Mouse (Mus musculus): ENCODE data around the gene Plpp7. TPM values are rescaled to one million over a fixed set of nuclear protein-coding genes. Genes with fewer than 3 reads are reported as not detected.

Gene Plpp7
- total and polyA plus RNA-seq, 3 experiments = 7.3 to 15.1 TPM; not detected in 1

GRCm38 (mm10) chr2:32150924-32151659, 55.8 kb downstream of the Plpp7 start, which contains the start of gene Prrc2b:
Gene Prrc2b, plus strand, starts transcription at chr2:32151082.
- DNase-seq (ENCODE audit: low read depth, low spot score) = peak; percentile 28
- H3K4me1 ChIP-seq (ENCODE audit: control insufficient read depth in 1 of 2, insufficient read depth in 2 of 2, low read length in 2 of 2) = peaks cover 12 to 37% of the 10 kb centered on the region in 2 experiments
- H3K9me3 ChIP-seq (replicated peaks; ENCODE audit: insufficient read depth, low read length) = no peaks in the 10 kb centered on the region
- peak within 1 kb of the TSS; percentile 52 for H3K27ac ChIP-seq (ENCODE audit: control insufficient read depth, low read depth, low read length)
- H3K79me2 ChIP-seq (ENCODE audit: control insufficient read depth, insufficient read depth, low read length, poor library complexity) = peaks cover 51% of the 10 kb centered on the region
- H3K9ac ChIP-seq (ENCODE audit: control insufficient read depth, low read depth, low read length, poor library complexity, severe bottlenecking) = peak within 1 kb of the TSS; percentile 94
- H3K27me3 ChIP-seq (ENCODE audit: control insufficient read depth in 1 of 2, insufficient read depth in 2 of 2, low read length in 2 of 2) = no peaks in the 10 kb centered on the region
- H3K4me3 ChIP-seq (ENCODE audit: control insufficient read depth in 1 of 2, insufficient read depth in 1 of 2, low read depth in 2 of 2, low read length in 2 of 2) = peak within 1 kb of the TSS; percentile 69 to 100
- peak; percentile 92; the same call in 1 of the 2 replicates for TF ChIP-seq MAZ (IDR thresholded peaks at IDR 0.05; ENCODE audit: low read depth, low read length)
- 0 out of 2 replicates have a peak, but pooled peaks have one; percentile 22 for TF ChIP-seq NELFE (IDR thresholded peaks at IDR 0.05; ENCODE audit: low read depth, low read length)
- TF ChIP-seq POLR2A (IDR thresholded peaks at IDR 0.05; ENCODE audit: control insufficient read depth in 1 of 2, insufficient read depth in 1 of 2, low read depth in 1 of 2, low read length in 2 of 2, poor library complexity in 1 of 2) = peak; percentile 14 to 40; a peak in 2 of 4 replicates
- TF ChIP-seq HCFC1 (IDR thresholded peaks at IDR 0.05; ENCODE audit: low read depth, low read length) = no peak
- no peak for TF ChIP-seq GABPA (IDR thresholded peaks at IDR 0.05; ENCODE audit: low read depth, low read length)
- peak; percentile 22; the same call in 1 of the 2 replicates for TF ChIP-seq MXI1 (IDR thresholded peaks at IDR 0.05; ENCODE audit: low read depth, low read length)
- TF ChIP-seq CTCF (IDR thresholded peaks at IDR 0.05 in 2 of 3, conservative IDR thresholded peaks at IDR 0.05 in 1 of 3; ENCODE audit: control insufficient read depth in 1 of 3, insufficient read depth in 1 of 3, low read depth in 2 of 3, low read length in 3 of 3, poor library complexity in 1 of 3, severe bottlenecking in 1 of 3) = peak in 1 of 3 experiments; percentile 67; a peak in 2 of 6 replicates
- 0 out of 2 replicates have a peak, but pooled peaks have one; percentile 30 for TF ChIP-seq UBTF (IDR thresholded peaks at IDR 0.05; ENCODE audit: borderline replicate concordance, insufficient read depth, low read depth, low read length)
- peaks cover 0 to 27% of the 10 kb centered on the region in 2 experiments; a peak in 2 of 4 replicates for H3K36me3 ChIP-seq (ENCODE audit: control insufficient read depth in 1 of 2, insufficient read depth in 2 of 2, low read length in 2 of 2)

- no peak for TF ChIP-seq BHLHE40 (IDR thresholded peaks at IDR 0.05; ENCODE audit: borderline replicate concordance, low read depth, low read length)
- TF ChIP-seq SIN3A (IDR thresholded peaks at IDR 0.05; ENCODE audit: low read length) = peak; percentile 52
- TF ChIP-seq MXI1 (IDR thresholded peaks at IDR 0.05; ENCODE audit: low read depth, low read length) = peak; percentile 24; the same call in 1 of the 2 replicates
- 0 out of 2 replicates have a peak, but pooled peaks have one; percentile 31 for TF ChIP-seq MAZ (IDR thresholded peaks at IDR 0.05; ENCODE audit: low read depth, low read length)
- peak; percentile 82; the same call in 1 of the 2 replicates for TF ChIP-seq CHD1 (IDR thresholded peaks at IDR 0.05; ENCODE audit: low read depth, low read length)
- 0 out of 2 replicates have a peak, but pooled peaks have one; percentile 6 for TF ChIP-seq UBTF (IDR thresholded peaks at IDR 0.05; ENCODE audit: borderline replicate concordance, insufficient read depth, low read depth, low read length)
- no peak for TF ChIP-seq MYC (IDR thresholded peaks at IDR 0.05; ENCODE audit: low read depth, low read length)
- peak overlapping the region; percentile 52 for H3K27ac ChIP-seq (ENCODE audit: control insufficient read depth, low read depth, low read length)
- H3K9me3 ChIP-seq (replicated peaks; ENCODE audit: insufficient read depth, low read length) = no peaks in the 10 kb centered on the region
- peaks cover 0 to 27% of the 10 kb centered on the region in 2 experiments; a peak in 2 of 4 replicates for H3K36me3 ChIP-seq (ENCODE audit: control insufficient read depth in 1 of 2, insufficient read depth in 2 of 2, low read length in 2 of 2)
- peak overlapping the region; percentile 69 to 100 for H3K4me3 ChIP-seq (ENCODE audit: control insufficient read depth in 1 of 2, insufficient read depth in 1 of 2, low read depth in 2 of 2, low read length in 2 of 2)
- H3K79me2 ChIP-seq (ENCODE audit: control insufficient read depth, insufficient read depth, low read length, poor library complexity) = peaks cover 58% of the 10 kb centered on the region
- peak; percentile 64 for DNase-seq (ENCODE audit: low read depth, low spot score)
- no peaks in the 10 kb centered on the region for H3K27me3 ChIP-seq (ENCODE audit: control insufficient read depth in 1 of 2, insufficient read depth in 2 of 2, low read length in 2 of 2)
- peaks cover 12 to 34% of the 10 kb centered on the region in 2 experiments for H3K4me1 ChIP-seq (ENCODE audit: control insufficient read depth in 1 of 2, insufficient read depth in 2 of 2, low read length in 2 of 2)
- H3K9ac ChIP-seq (ENCODE audit: control insufficient read depth, low read depth, low read length, poor library complexity, severe bottlenecking) = peak overlapping the region; percentile 94
These were observed 56.5 kb downstream of the Plpp7 start for GRCm38 (mm10) chr2:32151660-32152366.

Measured in MEL (cell line).